Mouse (Mus musculus): Measurements from ENCODE around the gene Spg11. TPM values are rescaled to one million over a fixed set of nuclear protein-coding genes. Genes with fewer than 3 reads are reported as not detected.

Gene Spg11
- polyA plus RNA-seq (2021) = 17.0 TPM

GRCm38 (mm10) chr2:122117961-122118958, at the start of gene Spg11:
Spg11 (minus strand) TSS chr2:122118386.
- no peak for TF ChIP-seq CTCF (IDR thresholded peaks at IDR 0.05)
- ChIA-PET CTCF (interaction anchor here (0.9 kb wide), 1 partner anchor 42 kb away, joined by 3 read pairs; the partner anchor contains the start of gene Trim69), POLR2A (interaction anchor here (1.2 kb wide), 1 partner anchor 30 kb away, joined by 10 read pairs; the partner anchor contains the start of gene B2m)
- H3K27me3 ChIP-seq = no peaks in the 10 kb centered on the region
- DNase-seq (ENCODE audit: low read depth, low spot score) = peak; percentile 71
- in situ Hi-C loops (cut with MboI; ENCODE audit: low pct_unique_long_range_greater_than_20kb) = loop anchor here (5.0 kb wide), 1 partner anchor 34 kb away; no protein-coding TSS in a partner anchor
- peak; percentile 95 for ATAC-seq

GRCm38 (mm10) chr2:122164293-122164692, 46.1 kb upstream of the Spg11 start:
- no peak for ATAC-seq
- in situ Hi-C loops (cut with MboI; ENCODE audit: low pct_unique_long_range_greater_than_20kb) = loop anchor here (5.0 kb wide), 1 partner anchor 92 kb away; no protein-coding TSS in a partner anchor
- H3K27me3 ChIP-seq = no peaks in the 10 kb centered on the region
- CTCF ChIA-PET = interaction anchor here (1.5 kb wide), 1 partner anchor 100 kb away, joined by 3 read pairs; no protein-coding TSS in a partner anchor
- POLR2A ChIA-PET = interaction anchor here (0.6 kb wide), 3 partner anchors 80 to 1042 kb away, joined by 3 read pairs; no protein-coding TSS in a partner anchor
- no peak for TF ChIP-seq CTCF (IDR thresholded peaks at IDR 0.05)
- no peak for DNase-seq (ENCODE audit: low read depth, low spot score)

- in situ Hi-C loops (cut with MboI; ENCODE audit: low pct_unique_long_range_greater_than_20kb) = loop anchor here (5.0 kb wide), 1 partner anchor 91 kb away; no protein-coding TSS in a partner anchor
- no peaks in the 10 kb centered on the region for H3K27me3 ChIP-seq
- POLR2A ChIA-PET = interaction anchor here (0.6 kb wide), 1 partner anchor 1041 kb away, joined by 3 read pairs; no protein-coding TSS in a partner anchor
- no peak for TF ChIP-seq CTCF (IDR thresholded peaks at IDR 0.05)
- no peak for DNase-seq (ENCODE audit: low read depth, low spot score)
- CTCF ChIA-PET = interaction anchor here (1.5 kb wide), 1 partner anchor 99 kb away, joined by 3 read pairs; no protein-coding TSS in a partner anchor
- ATAC-seq = no peak
Measured at GRCm38 (mm10) chr2:122163430-122164195, 45.4 kb upstream of the Spg11 start.

GRCm38 (mm10) chr2:122162529-122162928, 44.3 kb upstream of the Spg11 start:
- in situ Hi-C loops (cut with MboI; ENCODE audit: low pct_unique_long_range_greater_than_20kb) = loop anchor here (5.0 kb wide), 1 partner anchor 90 kb away; no protein-coding TSS in a partner anchor
- CTCF ChIA-PET = interaction anchor here (1.5 kb wide), 1 partner anchor 98 kb away, joined by 3 read pairs; no protein-coding TSS in a partner anchor

GRCm38 (mm10) chr2:122161542-122161941, 43.4 kb upstream of the Spg11 start:
- ATAC-seq (peak; percentile 40), DNase-seq (ENCODE audit: low read depth, low spot score) (no peak)
- H3K27me3 ChIP-seq = no peaks in the 10 kb centered on the region
- in situ Hi-C loops (cut with MboI; ENCODE audit: low pct_unique_long_range_greater_than_20kb) = loop anchor here (5.0 kb wide), 1 partner anchor 89 kb away; no protein-coding TSS in a partner anchor
- CTCF ChIA-PET = interaction anchor here (0.6 to 1.5 kb wide), 5 partner anchors 10 to 205 kb away, joined by 3 to 4 read pairs (median 3); no protein-coding TSS in a partner anchor
- POLR2A ChIA-PET = interaction anchor here (0.5 kb wide), 2 partner anchors 62 to 180 kb away, joined by 3 to 4 read pairs; no protein-coding TSS in a partner anchor
- no peak for TF ChIP-seq CTCF (IDR thresholded peaks at IDR 0.05)

More at GRCm38 (mm10) chr2:122162529-122162928, 44.3 kb upstream of the Spg11 start:
- POLR2A ChIA-PET = no interaction called here
- no peak for ATAC-seq
- no peak for DNase-seq (ENCODE audit: low read depth, low spot score)
- no peak for TF ChIP-seq CTCF (IDR thresholded peaks at IDR 0.05)
- H3K27me3 ChIP-seq = no peaks in the 10 kb centered on the region

GRCm38 (mm10) chr2:122160680-122161079, 42.5 kb upstream of the Spg11 start, which contains the start of gene Trim69:
Trim69 (plus strand) TSS chr2:122160700.
- in situ Hi-C loops (cut with MboI; ENCODE audit: low pct_unique_long_range_greater_than_20kb) = loop anchor here (5.0 kb wide), 1 partner anchor 88 kb away; no protein-coding TSS in a partner anchor
- no peak for DNase-seq (ENCODE audit: low read depth, low spot score)
- CTCF ChIA-PET = interaction anchor here (0.6 to 1.5 kb wide), 9 partner anchors 9 to 133 kb away, joined by 3 to 7 read pairs (median 3); partner anchors contain the start of gene Spg11
- peak; percentile 82 for ATAC-seq
- POLR2A ChIA-PET = no interaction called here
- H3K27me3 ChIP-seq = no peaks in the 10 kb centered on the region
- peak; percentile 81 for TF ChIP-seq CTCF (IDR thresholded peaks at IDR 0.05)

GRCm38 (mm10) chr2:122159667-122160066, 41.5 kb upstream of the Spg11 start:
- no peak for DNase-seq (ENCODE audit: low read depth, low spot score)
- in situ Hi-C loops (cut with MboI; ENCODE audit: low pct_unique_long_range_greater_than_20kb) = loop anchor here (5.0 kb wide), 1 partner anchor 87 kb away; no protein-coding TSS in a partner anchor
- H3K27me3 ChIP-seq = no peaks in the 10 kb centered on the region
- CTCF ChIA-PET = interaction anchor here (0.9 to 1.4 kb wide), 4 partner anchors 8 to 132 kb away, joined by 3 to 7 read pairs (median 4); no protein-coding TSS in a partner anchor
- POLR2A ChIA-PET = no interaction called here
- ATAC-seq = no peak
- no peak for TF ChIP-seq CTCF (IDR thresholded peaks at IDR 0.05)

- ATAC-seq (no peak), DNase-seq (ENCODE audit: low read depth, low spot score) (no peak)
- no peaks in the 10 kb centered on the region for H3K27me3 ChIP-seq
- CTCF ChIA-PET = interaction anchor here (1.3 kb wide), 1 partner anchor 9 kb away, joined by 3 read pairs; no protein-coding TSS in a partner anchor
- POLR2A ChIA-PET = interaction anchor here (0.6 kb wide), 1 partner anchor 81 kb away, joined by 4 read pairs; no protein-coding TSS in a partner anchor
- no peak for TF ChIP-seq CTCF (IDR thresholded peaks at IDR 0.05)
- in situ Hi-C loops (cut with MboI; ENCODE audit: low pct_unique_long_range_greater_than_20kb) = no loop called here
Measured at GRCm38 (mm10) chr2:122158362-122158802, 40.2 kb upstream of the Spg11 start.

- ChIA-PET CTCF (interaction anchor here (1.3 kb wide), 1 partner anchor 8 kb away, joined by 3 read pairs; no protein-coding TSS in a partner anchor), POLR2A (no interaction called here)
- no peaks in the 10 kb centered on the region for H3K27me3 ChIP-seq
- TF ChIP-seq CTCF (IDR thresholded peaks at IDR 0.05) = no peak
- ATAC-seq = no peak
- no peak for DNase-seq (ENCODE audit: low read depth, low spot score)
- in situ Hi-C loops (cut with MboI; ENCODE audit: low pct_unique_long_range_greater_than_20kb) = no loop called here
Measured at GRCm38 (mm10) chr2:122157561-122157960, 39.4 kb upstream of the Spg11 start.

Measured in Patski (cell line).